Mouse (Mus musculus): ENCODE results near the gene Rnf216. TPM values are rescaled to one million over a fixed set of nuclear protein-coding genes. Genes with fewer than 3 reads are reported as not detected.
A peak's percentile ranks its signal among the peaks of the same experiment; 100 is the strongest.

Gene Rnf216
- polyA plus RNA-seq, 1 experiment from 2014 or later: 48.0 TPM

DNA sequence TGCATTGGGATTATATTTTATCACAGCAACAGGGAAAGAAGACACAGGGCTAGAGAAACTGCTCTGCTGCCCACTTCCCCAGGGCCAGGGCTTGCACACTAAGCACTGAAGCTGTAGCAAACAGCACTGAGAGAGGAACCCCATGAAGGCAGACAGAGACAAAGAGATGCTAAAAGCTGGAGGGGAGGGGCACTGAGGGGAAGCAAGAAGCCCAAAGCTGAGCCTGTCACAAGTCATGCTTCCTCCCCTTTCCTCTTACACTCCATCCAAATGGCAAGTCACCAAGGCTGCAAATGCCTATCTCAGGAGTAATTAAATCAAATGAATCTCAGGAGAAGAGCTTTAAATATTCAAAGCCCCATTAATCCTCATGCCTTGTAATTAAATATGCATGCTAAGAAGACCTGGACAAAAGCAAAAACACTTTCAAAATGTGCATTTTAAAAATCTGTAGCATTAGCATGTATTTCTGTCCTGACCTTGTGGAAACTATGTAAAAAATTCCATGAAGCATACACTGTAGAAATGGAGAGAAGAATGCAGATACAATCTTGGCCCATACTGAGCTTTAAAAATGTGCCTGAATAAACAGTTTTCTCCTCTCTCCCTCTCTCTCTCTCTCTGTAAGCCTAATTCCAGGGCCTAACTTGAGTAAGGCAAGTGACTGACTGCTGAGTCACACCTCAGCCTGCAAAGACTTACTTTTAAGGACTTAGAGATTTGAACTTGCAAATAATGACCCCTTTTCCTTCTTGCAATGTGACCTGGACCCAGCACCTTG lies 64.4 kb downstream of the Rnf216 start:
- H3K27me3 ChIP-seq: no peaks in the 10 kb centered on the region
- POLR2A ChIA-PET: interaction anchor here (0.9 to 2.4 kb wide), 4 partner anchors 9 to 143 kb away, joined by 3 to 16 read pairs (median 3); no protein-coding TSS in a partner anchor
- TF ChIP-seq CTCF (IDR thresholded peaks at IDR 0.05): no peak
- in situ Hi-C loops (cut with MboI; ENCODE audit: low pct_unique_long_range_greater_than_20kb): no loop called here
- CTCF ChIA-PET: interaction anchor here (1.2 to 3.9 kb wide), 8 partner anchors 8 to 111 kb away, joined by 3 to 22 read pairs (median 5); no protein-coding TSS in a partner anchor
- DNase-seq (ENCODE audit: low read depth, low spot score): no peak
- ATAC-seq: peak; percentile 23

DNA sequence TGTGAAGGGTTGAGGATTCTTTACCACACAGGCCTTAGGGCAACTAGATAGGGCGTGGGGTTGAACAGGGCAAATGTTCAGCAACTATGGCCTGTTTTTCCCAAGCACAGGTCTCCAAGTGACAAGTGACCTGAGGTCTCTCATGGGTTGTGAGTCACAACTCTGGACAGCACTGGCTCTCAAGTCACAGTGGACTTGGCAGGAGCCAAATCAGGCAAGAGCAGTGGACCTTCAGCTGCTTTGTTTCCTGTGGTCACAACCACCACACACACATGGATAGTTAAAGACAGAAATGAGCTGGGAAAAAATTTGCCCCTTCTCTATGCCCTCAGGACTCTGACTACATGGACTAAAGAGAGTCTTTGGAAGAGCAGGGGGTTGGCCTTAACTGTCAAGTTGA lies 65.2 kb downstream of the Rnf216 start:
- ATAC-seq (peak; percentile 44), DNase-seq (ENCODE audit: low read depth, low spot score) (no peak)
- no peak for TF ChIP-seq CTCF (IDR thresholded peaks at IDR 0.05)
- no peaks in the 10 kb centered on the region for H3K27me3 ChIP-seq
- ChIA-PET POLR2A (interaction anchor here (0.9 to 2.4 kb wide), 3 partner anchors 9 to 143 kb away, joined by 3 to 16 read pairs (median 3); no protein-coding TSS in a partner anchor), CTCF (interaction anchor here (1.4 to 3.9 kb wide), 6 partner anchors 9 to 110 kb away, joined by 3 to 22 read pairs (median 5); no protein-coding TSS in a partner anchor)
- in situ Hi-C loops (cut with MboI; ENCODE audit: low pct_unique_long_range_greater_than_20kb): no loop called here

- no peak for DNase-seq (ENCODE audit: low read depth, low spot score)
- TF ChIP-seq CTCF (IDR thresholded peaks at IDR 0.05): no peak
- H3K27me3 ChIP-seq: no peaks in the 10 kb centered on the region
- CTCF ChIA-PET: interaction anchor here (1.3 to 2.0 kb wide), 6 partner anchors 9 to 108 kb away, joined by 4 to 10 read pairs (median 6); no protein-coding TSS in a partner anchor
- in situ Hi-C loops (cut with MboI; ENCODE audit: low pct_unique_long_range_greater_than_20kb): no loop called here
- no peak for ATAC-seq
- POLR2A ChIA-PET: interaction anchor here (1.2 kb wide), 1 partner anchor 12 kb away, joined by 5 read pairs; no protein-coding TSS in a partner anchor
Measured at GRCm38 (mm10) chr5:143043902-143044301, 68.9 kb downstream of the Rnf216 start.

- TF ChIP-seq CTCF (IDR thresholded peaks at IDR 0.05): peak; percentile 59
- DNase-seq (ENCODE audit: low read depth, low spot score): no peak
- in situ Hi-C loops (cut with MboI; ENCODE audit: low pct_unique_long_range_greater_than_20kb): no loop called here
- H3K27me3 ChIP-seq: no peaks in the 10 kb centered on the region
- ATAC-seq: no peak
- POLR2A ChIA-PET: no interaction called here
- CTCF ChIA-PET: interaction anchor here (1.4 to 2.0 kb wide), 3 partner anchors 12 to 18 kb away, joined by 4 to 10 read pairs (median 4); no protein-coding TSS in a partner anchor
Measured at GRCm38 (mm10) chr5:143043285-143043684, 69.5 kb downstream of the Rnf216 start.

GRCm38 (mm10) chr5:143038794-143039193 lies 74.0 kb downstream of the Rnf216 start:
- POLR2A ChIA-PET: interaction anchor here (1.0 to 1.6 kb wide), 2 partner anchors 9 to 10 kb away, joined by 3 read pairs; no protein-coding TSS in a partner anchor
- no peak for TF ChIP-seq CTCF (IDR thresholded peaks at IDR 0.05)
- ATAC-seq: no peak
- CTCF ChIA-PET: interaction anchor here (1.0 to 3.2 kb wide), 7 partner anchors 9 to 103 kb away, joined by 3 to 23 read pairs (median 9); no protein-coding TSS in a partner anchor
- DNase-seq (ENCODE audit: low read depth, low spot score): no peak
- no peaks in the 10 kb centered on the region for H3K27me3 ChIP-seq
- in situ Hi-C loops (cut with MboI; ENCODE audit: low pct_unique_long_range_greater_than_20kb): loop anchor here (5.0 kb wide), 2 partner anchors 101 to 151 kb away; no protein-coding TSS in a partner anchor

GRCm38 (mm10) chr5:143037201-143037600 lies 75.6 kb downstream of the Rnf216 start:
- peak; percentile 82 for TF ChIP-seq CTCF (IDR thresholded peaks at IDR 0.05)
- in situ Hi-C loops (cut with MboI; ENCODE audit: low pct_unique_long_range_greater_than_20kb): loop anchor here (5.0 kb wide), 2 partner anchors 100 to 150 kb away; no protein-coding TSS in a partner anchor
- POLR2A ChIA-PET: interaction anchor here (1.0 to 1.6 kb wide), 2 partner anchors 11 to 102 kb away, joined by 3 read pairs; no protein-coding TSS in a partner anchor
- DNase-seq (ENCODE audit: low read depth, low spot score) (no peak), ATAC-seq (no peak)
- no peaks in the 10 kb centered on the region for H3K27me3 ChIP-seq
- CTCF ChIA-PET: interaction anchor here (0.8 to 3.2 kb wide), 13 partner anchors 8 to 105 kb away, joined by 3 to 22 read pairs (median 5); partner anchors contain the start of gene Fscn1

DNA sequence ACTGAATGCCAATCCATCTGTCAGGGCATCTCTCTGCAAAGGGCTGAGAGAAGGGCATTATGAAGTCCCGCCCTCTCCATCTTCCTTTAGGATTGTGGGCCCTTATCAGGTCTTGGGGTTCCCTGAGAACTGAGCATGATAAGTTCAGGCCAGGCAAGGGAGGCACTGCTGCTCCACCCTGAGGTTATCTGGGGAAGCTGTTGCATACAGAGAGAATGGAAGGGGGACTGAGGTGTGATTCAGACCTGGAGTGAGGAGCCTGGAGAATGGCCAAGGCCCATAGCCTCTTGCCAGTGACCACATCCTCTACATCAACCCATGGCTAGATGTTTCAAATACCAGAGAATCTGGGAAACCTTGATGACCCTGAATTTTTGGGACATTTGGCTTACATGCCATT lies 76.7 kb downstream of the Rnf216 start:
- in situ Hi-C loops (cut with MboI; ENCODE audit: low pct_unique_long_range_greater_than_20kb): loop anchor here (5.0 kb wide), 2 partner anchors 99 to 149 kb away; no protein-coding TSS in a partner anchor
- H3K27me3 ChIP-seq: no peaks in the 10 kb centered on the region
- POLR2A ChIA-PET: interaction anchor here (1.0 kb wide), 1 partner anchor 101 kb away, joined by 3 read pairs; no protein-coding TSS in a partner anchor
- DNase-seq (ENCODE audit: low read depth, low spot score): no peak
- ATAC-seq: no peak
- CTCF ChIA-PET: interaction anchor here (1.0 to 3.2 kb wide), 8 partner anchors 11 to 104 kb away, joined by 3 to 22 read pairs (median 8); no protein-coding TSS in a partner anchor
- TF ChIP-seq CTCF (IDR thresholded peaks at IDR 0.05): peak; percentile 43

GRCm38 (mm10) chr5:143035271-143035670 lies 77.5 kb downstream of the Rnf216 start:
- CTCF ChIA-PET: interaction anchor here (1.2 kb wide), 1 partner anchor 31 kb away, joined by 3 read pairs; no protein-coding TSS in a partner anchor
- in situ Hi-C loops (cut with MboI; ENCODE audit: low pct_unique_long_range_greater_than_20kb): loop anchor here (5.0 kb wide), 2 partner anchors 98 to 148 kb away; no protein-coding TSS in a partner anchor
- no peak for TF ChIP-seq CTCF (IDR thresholded peaks at IDR 0.05)
- DNase-seq (ENCODE audit: low read depth, low spot score) (no peak), ATAC-seq (no peak)
- no peaks in the 10 kb centered on the region for H3K27me3 ChIP-seq
- POLR2A ChIA-PET: no interaction called here

DNA sequence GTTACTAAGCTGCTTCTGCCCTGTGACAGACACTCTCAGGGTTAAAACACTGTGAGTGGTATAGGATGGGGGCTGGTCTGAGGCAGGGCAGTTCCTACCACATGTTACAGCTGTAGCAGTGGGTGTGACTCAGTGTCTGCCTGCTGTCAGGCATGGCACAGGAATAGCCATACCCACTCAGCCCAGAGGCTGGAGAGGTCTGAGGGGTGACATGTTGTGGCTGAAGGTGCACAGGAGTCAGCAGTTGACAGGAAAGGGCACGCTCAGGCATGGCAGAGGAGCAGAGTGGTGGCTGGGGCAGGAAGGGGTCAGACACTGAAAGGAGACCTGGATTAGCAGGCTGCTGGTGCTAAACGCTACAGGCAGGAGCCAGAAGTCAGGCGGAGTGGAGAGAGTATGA lies 78.7 kb downstream of the Rnf216 start:
- CTCF ChIA-PET: interaction anchor here (0.7 kb wide), 1 partner anchor 97 kb away, joined by 3 read pairs; no protein-coding TSS in a partner anchor
- no peak for TF ChIP-seq CTCF (IDR thresholded peaks at IDR 0.05)
- DNase-seq (ENCODE audit: low read depth, low spot score) (no peak), ATAC-seq (no peak)
- in situ Hi-C loops (cut with MboI; ENCODE audit: low pct_unique_long_range_greater_than_20kb): no loop called here
- POLR2A ChIA-PET: no interaction called here
- no peaks in the 10 kb centered on the region for H3K27me3 ChIP-seq

GRCm38 (mm10) chr5:143033277-143033676 lies 79.5 kb downstream of the Rnf216 start:
- ATAC-seq: no peak

More at GRCm38 (mm10) chr5:143033277-143033676, 79.5 kb downstream of the Rnf216 start:
- no peak for DNase-seq (ENCODE audit: low read depth, low spot score)
- CTCF ChIA-PET: interaction anchor here (0.9 to 1.3 kb wide), 2 partner anchors 22 to 97 kb away, joined by 3 read pairs; no protein-coding TSS in a partner anchor
- POLR2A ChIA-PET: no interaction called here
- in situ Hi-C loops (cut with MboI; ENCODE audit: low pct_unique_long_range_greater_than_20kb): no loop called here
- H3K27me3 ChIP-seq: no peaks in the 10 kb centered on the region
- TF ChIP-seq CTCF (IDR thresholded peaks at IDR 0.05): no peak
